Mouse (Mus musculus): ENCODE data around the gene Olfr1424. TPM values are rescaled to one million over a fixed set of nuclear protein-coding genes. Genes with fewer than 3 reads are reported as not detected.
"Not testable (repeated sequence)": the region's sequence is repeated elsewhere in the genome, so short reads cannot be mapped to it uniquely, and the experiment has no call there.

The Olfr1424 gene
- not detected in 2 replicates for polyA plus RNA-seq (2014; fragmentation: Nextera tagmentation; extraction: Ambion mirVana)

GRCm38 (mm10) chr19:12062582-12062981, at the start of gene Olfr1424:
Gene Olfr1424 (minus strand): TSS chr19:12062682.
- H3K9me3 ChIP-seq (ENCODE audit: control insufficient read depth, low read length); H3K27me3 ChIP-seq (ENCODE audit: control insufficient read depth, insufficient read depth, low read length); H3K4me3 ChIP-seq (ENCODE audit: low read depth, low read length); H3K4me1 ChIP-seq (ENCODE audit: control insufficient read depth, insufficient read depth, low read length); H3K9ac ChIP-seq (ENCODE audit: low read length); ATAC-seq (ENCODE audit: insufficient read depth, low FRiP score, low TSS enrichment); H3K36me3 ChIP-seq (ENCODE audit: control insufficient read depth, insufficient read depth, low read length); H3K4me2 ChIP-seq (ENCODE audit: low read depth); H3K27ac ChIP-seq (ENCODE audit: low read depth, low read length); DNase-seq (ENCODE audit: low spot score): not testable (repeated sequence)
- 79% methylated on average over 1 of the region's 1 CpGs for WGBS

DNA sequence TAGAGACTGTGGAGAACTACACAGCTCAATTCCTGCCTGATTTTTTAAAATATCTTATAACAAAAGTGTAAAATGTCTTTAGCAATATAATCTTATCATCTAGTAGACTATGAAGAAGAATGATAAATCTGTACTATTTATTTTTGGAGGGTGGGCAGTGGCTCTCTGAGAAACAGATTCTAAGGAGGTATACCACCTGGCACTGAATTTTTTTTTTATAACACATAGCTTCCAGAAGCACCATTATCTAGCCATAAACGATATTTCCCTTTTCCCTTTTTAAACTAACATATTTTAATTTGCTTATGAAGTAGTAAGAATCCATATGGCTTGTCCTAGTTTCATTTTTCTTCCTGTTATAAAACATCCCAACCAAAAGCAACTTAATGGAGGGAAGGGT, 42.1 kb upstream of the Olfr1424 start:
- no peak overlapping the region for H3K4me3 ChIP-seq (ENCODE audit: low read depth, low read length)
- H3K27ac ChIP-seq (ENCODE audit: low read depth, low read length) = no peak overlapping the region
- no peaks in the 10 kb centered on the region for H3K4me1 ChIP-seq (ENCODE audit: control insufficient read depth, insufficient read depth, low read length)
- H3K9ac ChIP-seq (ENCODE audit: low read length) = no peak overlapping the region
- no peak for DNase-seq (ENCODE audit: low spot score)
- WGBS = 62% methylated on average over 1 of the region's 1 CpGs
- H3K9me3 ChIP-seq (ENCODE audit: control insufficient read depth, low read length) = no peaks in the 10 kb centered on the region
- H3K27me3 ChIP-seq (ENCODE audit: control insufficient read depth, insufficient read depth, low read length) = no peaks in the 10 kb centered on the region
- no peak for ATAC-seq (ENCODE audit: insufficient read depth, low FRiP score, low TSS enrichment)
- H3K4me2 ChIP-seq (ENCODE audit: low read depth) = no peak overlapping the region
- no peaks in the 10 kb centered on the region for H3K36me3 ChIP-seq (ENCODE audit: control insufficient read depth, insufficient read depth, low read length)

- Histone ChIP-seq H3K4me1 (ENCODE audit: control insufficient read depth, insufficient read depth, low read length) (no peaks in the 10 kb centered on the region), H3K27ac (ENCODE audit: low read depth, low read length) (no peak within 1 kb of the TSS), H3K27me3 (ENCODE audit: control insufficient read depth, insufficient read depth, low read length) (no peaks in the 10 kb centered on the region), H3K9ac (ENCODE audit: low read length) (no peak within 1 kb of the TSS), H3K4me3 (ENCODE audit: low read depth, low read length) (no peak within 1 kb of the TSS), H3K9me3 (ENCODE audit: control insufficient read depth, low read length) (no peaks in the 10 kb centered on the region), H3K36me3 (ENCODE audit: control insufficient read depth, insufficient read depth, low read length) (no peaks in the 10 kb centered on the region), H3K4me2 (ENCODE audit: low read depth) (no peak within 1 kb of the TSS)
- 92% methylated on average over 2 of the region's 2 CpGs for WGBS
- ATAC-seq (ENCODE audit: insufficient read depth, low FRiP score, low TSS enrichment) (no peak), DNase-seq (ENCODE audit: low spot score) (no peak)
These were observed 40.8 kb upstream of the Olfr1424 start, which contains the start of gene Olfr1427 for GRCm38 (mm10) chr19:12103234-12103633. Gene Olfr1427 (minus strand): TSS chr19:12103334.

DNA sequence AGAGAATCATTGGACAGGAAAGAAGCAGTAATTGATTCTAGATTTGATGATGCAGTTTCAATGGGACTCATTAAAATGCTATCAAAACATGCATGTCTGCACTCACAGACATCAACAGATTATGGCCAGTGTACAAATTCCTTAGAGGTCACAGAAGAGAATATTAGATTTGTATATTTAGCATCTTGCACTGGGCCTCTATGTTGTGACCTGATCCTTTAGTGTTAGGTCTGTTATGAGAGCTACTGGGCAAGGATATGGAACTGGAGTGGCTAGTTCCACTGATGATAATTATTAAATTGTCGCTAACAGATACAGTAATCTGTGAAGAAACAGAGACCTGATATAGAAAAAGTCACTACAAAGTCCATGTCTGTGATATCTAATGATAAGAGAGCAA, 29.4 kb upstream of the Olfr1424 start, which contains the start of gene Olfr1426:
Olfr1426 (minus strand) TSS at position 101 of the 400 bp plus-strand sequence.
- Histone ChIP-seq H3K27me3 (ENCODE audit: control insufficient read depth, insufficient read depth, low read length) (no peaks in the 10 kb centered on the region), H3K4me2 (ENCODE audit: low read depth) (no peak within 1 kb of the TSS), H3K36me3 (ENCODE audit: control insufficient read depth, insufficient read depth, low read length) (no peaks in the 10 kb centered on the region), H3K9me3 (ENCODE audit: control insufficient read depth, low read length) (no peaks in the 10 kb centered on the region), H3K4me3 (ENCODE audit: low read depth, low read length) (no peak within 1 kb of the TSS), H3K4me1 (ENCODE audit: control insufficient read depth, insufficient read depth, low read length) (no peaks in the 10 kb centered on the region), H3K9ac (ENCODE audit: low read length) (no peak within 1 kb of the TSS), H3K27ac (ENCODE audit: low read depth, low read length) (no peak within 1 kb of the TSS)
- no peak for DNase-seq (ENCODE audit: low spot score)
- 84% methylated on average over 1 of the region's 1 CpGs for WGBS
- ATAC-seq (ENCODE audit: insufficient read depth, low FRiP score, low TSS enrichment) = no peak

DNA sequence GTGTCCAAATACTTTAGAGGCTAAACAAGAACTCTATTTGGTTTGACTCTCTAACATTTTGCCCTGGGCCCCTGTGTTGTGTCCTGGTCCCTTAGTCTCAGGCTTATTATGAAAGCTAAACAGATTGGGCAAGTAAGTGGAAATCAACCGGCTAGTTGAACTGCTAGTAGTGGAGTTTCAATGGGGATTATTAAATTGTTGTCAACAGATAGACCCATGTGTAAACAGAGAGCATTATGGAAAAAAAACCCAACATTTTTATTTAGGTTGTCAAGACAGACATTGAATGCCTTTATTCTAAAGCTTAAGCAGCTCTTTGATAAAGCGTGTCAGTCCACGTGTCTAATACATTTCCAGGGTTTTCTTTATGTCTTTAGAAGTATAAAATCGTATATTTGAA, 15.1 kb upstream of the Olfr1424 start, which contains the start of gene Olfr1425:
Olfr1425 (minus strand) TSS at position 101 of the 400 bp plus-strand sequence.
- H3K9ac ChIP-seq (ENCODE audit: low read length); H3K27me3 ChIP-seq (ENCODE audit: control insufficient read depth, insufficient read depth, low read length); ATAC-seq (ENCODE audit: insufficient read depth, low FRiP score, low TSS enrichment); H3K4me3 ChIP-seq (ENCODE audit: low read depth, low read length); H3K27ac ChIP-seq (ENCODE audit: low read depth, low read length); H3K4me1 ChIP-seq (ENCODE audit: control insufficient read depth, insufficient read depth, low read length); H3K9me3 ChIP-seq (ENCODE audit: control insufficient read depth, low read length); H3K4me2 ChIP-seq (ENCODE audit: low read depth); H3K36me3 ChIP-seq (ENCODE audit: control insufficient read depth, insufficient read depth, low read length); DNase-seq (ENCODE audit: low spot score): not testable (repeated sequence)
- WGBS = 87% methylated on average over 4 of the region's 4 CpGs

DNA sequence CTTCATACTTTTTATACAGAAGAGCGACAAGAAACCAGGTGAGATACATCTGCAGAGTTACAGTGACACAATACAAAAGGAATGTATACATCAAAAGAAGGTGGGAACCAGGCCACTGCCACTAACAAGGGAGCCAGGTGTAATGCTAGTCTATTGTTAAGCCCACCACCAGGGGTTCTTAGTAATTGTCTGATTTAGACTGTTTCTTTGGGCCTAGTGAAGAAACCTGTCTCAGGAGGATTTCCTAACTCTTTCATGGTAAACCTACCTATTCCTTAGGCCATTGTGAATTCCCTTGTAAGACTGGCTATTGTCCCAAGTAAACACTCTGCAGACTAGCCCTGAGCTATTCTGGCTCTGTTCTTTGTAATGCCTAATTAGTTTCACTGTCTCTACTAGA, 7.1 kb upstream of the Olfr1424 start:
- not testable (repeated sequence) for H3K27me3 ChIP-seq (ENCODE audit: control insufficient read depth, insufficient read depth, low read length); H3K9ac ChIP-seq (ENCODE audit: low read length); DNase-seq (ENCODE audit: low spot score); H3K4me2 ChIP-seq (ENCODE audit: low read depth); ATAC-seq (ENCODE audit: insufficient read depth, low FRiP score, low TSS enrichment); H3K4me3 ChIP-seq (ENCODE audit: low read depth, low read length); H3K4me1 ChIP-seq (ENCODE audit: control insufficient read depth, insufficient read depth, low read length); H3K9me3 ChIP-seq (ENCODE audit: control insufficient read depth, low read length); H3K27ac ChIP-seq (ENCODE audit: low read depth, low read length); H3K36me3 ChIP-seq (ENCODE audit: control insufficient read depth, insufficient read depth, low read length)
- 71% methylated on average over 1 of the region's 1 CpGs for WGBS

- not testable (repeated sequence) for H3K27ac ChIP-seq (ENCODE audit: low read depth, low read length); DNase-seq (ENCODE audit: low spot score); H3K27me3 ChIP-seq (ENCODE audit: control insufficient read depth, insufficient read depth, low read length); ATAC-seq (ENCODE audit: insufficient read depth, low FRiP score, low TSS enrichment); H3K9ac ChIP-seq (ENCODE audit: low read length); H3K4me1 ChIP-seq (ENCODE audit: control insufficient read depth, insufficient read depth, low read length); H3K4me3 ChIP-seq (ENCODE audit: low read depth, low read length); H3K4me2 ChIP-seq (ENCODE audit: low read depth); H3K36me3 ChIP-seq (ENCODE audit: control insufficient read depth, insufficient read depth, low read length); H3K9me3 ChIP-seq (ENCODE audit: control insufficient read depth, low read length)
- 68% methylated on average over 1 of the region's 1 CpGs for WGBS
These were observed 5.3 kb upstream of the Olfr1424 start for GRCm38 (mm10) chr19:12067806-12068205.

- no peak for ATAC-seq (ENCODE audit: insufficient read depth, low FRiP score, low TSS enrichment)
- Histone ChIP-seq H3K4me2 (ENCODE audit: low read depth) (no peak overlapping the region), H3K9me3 (ENCODE audit: control insufficient read depth, low read length) (no peaks in the 10 kb centered on the region), H3K36me3 (ENCODE audit: control insufficient read depth, insufficient read depth, low read length) (no peaks in the 10 kb centered on the region), H3K4me3 (ENCODE audit: low read depth, low read length) (no peak overlapping the region), H3K27ac (ENCODE audit: low read depth, low read length) (no peak overlapping the region), H3K4me1 (ENCODE audit: control insufficient read depth, insufficient read depth, low read length) (no peaks in the 10 kb centered on the region), H3K27me3 (ENCODE audit: control insufficient read depth, insufficient read depth, low read length) (no peaks in the 10 kb centered on the region), H3K9ac (ENCODE audit: low read length) (no peak overlapping the region)
- 94% methylated on average over 5 of the region's 5 CpGs for WGBS
- DNase-seq (ENCODE audit: low spot score) = no peak
These were observed 19.3 kb downstream of the Olfr1424 start for GRCm38 (mm10) chr19:12043163-12043562.

- no peaks in the 10 kb centered on the region for H3K4me1 ChIP-seq (ENCODE audit: control insufficient read depth, insufficient read depth, low read length)
- H3K4me3 ChIP-seq (ENCODE audit: low read depth, low read length) = no peak within 1 kb of the TSS
- no peak within 1 kb of the TSS for H3K9ac ChIP-seq (ENCODE audit: low read length)
- no peaks in the 10 kb centered on the region for H3K36me3 ChIP-seq (ENCODE audit: control insufficient read depth, insufficient read depth, low read length)
- ATAC-seq (ENCODE audit: insufficient read depth, low FRiP score, low TSS enrichment) = no peak
- no peaks in the 10 kb centered on the region for H3K27me3 ChIP-seq (ENCODE audit: control insufficient read depth, insufficient read depth, low read length)
- H3K4me2 ChIP-seq (ENCODE audit: low read depth) = no peak within 1 kb of the TSS
- H3K9me3 ChIP-seq (ENCODE audit: control insufficient read depth, low read length) = no peaks in the 10 kb centered on the region
- H3K27ac ChIP-seq (ENCODE audit: low read depth, low read length) = no peak within 1 kb of the TSS
- WGBS = 80% methylated on average over 2 of the region's 2 CpGs
- DNase-seq (ENCODE audit: low spot score) = no peak
These were observed 21.3 kb downstream of the Olfr1424 start, which contains the start of gene Olfr1423 for GRCm38 (mm10) chr19:12041217-12041616. Gene Olfr1423 (minus strand): TSS chr19:12041317.
